Mouse (Mus musculus): ENCODE measurements at regions not wholly inside any gene's neighbourhood (a gene's known extent, or its start where the extent isn't known, plus 50 kb on each side); places are given as distances from the start of the nearest gene placed in this dataset.

DNA sequence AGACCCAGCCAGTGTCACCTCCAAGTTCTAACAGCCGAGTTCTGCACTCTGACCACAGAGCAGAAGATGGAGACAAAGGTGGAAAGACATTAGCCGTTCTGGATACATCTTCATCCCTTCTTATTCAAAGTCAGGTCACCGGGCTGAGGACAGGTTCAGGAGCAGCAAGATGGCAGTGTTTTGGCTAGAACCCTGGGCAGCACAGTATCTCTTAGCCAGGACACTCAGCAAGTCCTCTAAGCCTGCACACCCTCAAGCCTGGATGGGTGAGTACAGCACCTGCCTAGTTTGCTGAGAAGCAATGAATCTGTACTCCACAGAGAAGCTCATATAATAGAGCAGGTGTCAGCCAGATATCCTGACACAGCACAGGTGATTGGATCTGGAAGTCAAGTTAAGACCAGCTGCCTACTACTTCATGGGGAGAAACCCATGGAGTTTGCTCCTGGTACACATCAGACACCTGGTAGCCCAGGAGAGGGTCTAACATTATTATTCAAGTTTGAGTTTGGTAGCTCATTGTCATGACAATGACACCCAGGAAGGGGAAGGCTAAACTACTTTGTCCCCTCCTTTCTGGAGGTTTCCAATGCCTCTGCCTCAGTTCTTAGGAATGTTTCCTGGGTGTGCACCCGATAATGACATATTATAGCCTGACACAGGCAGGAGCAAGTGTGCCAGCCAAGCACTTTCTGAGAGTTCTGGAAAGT, 108.1 kb downstream of the Ndufa10 start:
- TF ChIP-seq CTCF (IDR thresholded peaks at IDR 0.05; ENCODE audit: control insufficient read depth, insufficient read depth, insufficient replicate concordance, low read depth, low read length) (no peak), POLR2A (IDR thresholded peaks at IDR 0.05; ENCODE audit: control insufficient read depth, low read depth, low read length) (no peak)
